16 mouse cellular contexts compared by ENCODE assay signal in genomic region chr16:85086303-85086702, GRCm38 (mm10).
A peak's percentile ranks its signal among the peaks of the same experiment; 100 is the strongest.
DNase-seq lines count a peak whose midpoint lies in the region; ATAC-seq and TF ChIP-seq lines count a peak whose summit lies in the region.
"Had no signal": no experiment of that assay in that cellular context is flagged by ENCODE, and none has a peak within 500 bp of the region (broad histone marks: within the 10 kb centered on the region; RNA-seq: fewer than 3 reads in every experiment).

No protein-coding gene starts in this region.

- no peak overlapping the region for H3K9ac ChIP-seq in hindbrain, embryonic 15.5 days
- H3K9ac ChIP-seq in midbrain, embryonic 12.5 days (replicated peaks) = no peak overlapping the region
- H3K9ac ChIP-seq in midbrain, embryonic 14.5 days (replicated peaks; ENCODE audit: low read length) = no peak overlapping the region
- no peak overlapping the region; the same call in 1 of the 2 replicates for H3K9ac ChIP-seq in intestine, postnatal 0 days (ENCODE audit: low read depth, low read length)
- H3K9ac ChIP-seq: embryonic facial prominence, embryonic 15.5 days had no signal

- H3K9me3 ChIP-seq in hindbrain, embryonic 15.5 days = no peaks in the 10 kb centered on the region
- H3K9me3 ChIP-seq in hindbrain, embryonic 10.5 days = no peaks in the 10 kb centered on the region
- H3K9me3 ChIP-seq in midbrain, embryonic 12.5 days = no peaks in the 10 kb centered on the region
- H3K9me3 ChIP-seq in midbrain, embryonic 14.5 days (ENCODE audit: control insufficient read depth, low read length) = no peaks in the 10 kb centered on the region
- H3K9me3 ChIP-seq in intestine, postnatal 0 days (ENCODE audit: control insufficient read depth) = no peaks in the 10 kb centered on the region
- H3K9me3 ChIP-seq: embryonic facial prominence, embryonic 15.5 days; forebrain, embryonic 10.5 days had no signal

- H3K36me3 ChIP-seq in hindbrain, embryonic 15.5 days = 0 out of 2 replicates have a peak, but pooled peaks cover 6% of the 10 kb centered on the region
- peaks cover 26% of the 10 kb centered on the region for H3K36me3 ChIP-seq in hindbrain, embryonic 10.5 days
- peaks cover 13% of the 10 kb centered on the region for H3K36me3 ChIP-seq in midbrain, embryonic 12.5 days
- peaks cover 5% of the 10 kb centered on the region; the same call in 1 of the 2 replicates for H3K36me3 ChIP-seq in midbrain, embryonic 14.5 days (ENCODE audit: control insufficient read depth, insufficient read depth, low read length)
- peaks cover 8% of the 10 kb centered on the region for H3K36me3 ChIP-seq in intestine, postnatal 0 days (ENCODE audit: control insufficient read depth, insufficient read depth)

- H3K27me3 ChIP-seq in hindbrain, embryonic 15.5 days = no peaks in the 10 kb centered on the region
- no peaks in the 10 kb centered on the region for H3K27me3 ChIP-seq in hindbrain, embryonic 10.5 days (ENCODE audit: insufficient read depth, poor library complexity, severe bottlenecking)
- no peaks in the 10 kb centered on the region for H3K27me3 ChIP-seq in midbrain, embryonic 12.5 days
- no peaks in the 10 kb centered on the region for H3K27me3 ChIP-seq in midbrain, embryonic 14.5 days (ENCODE audit: control insufficient read depth, insufficient read depth, low read length)
- no peaks in the 10 kb centered on the region for H3K27me3 ChIP-seq in intestine, postnatal 0 days (replicated peaks; ENCODE audit: control insufficient read depth, insufficient read depth, low read length)
- H3K27me3 ChIP-seq: embryonic facial prominence, embryonic 15.5 days; Patski had no signal

- WGBS in hindbrain, embryonic 15.5 days = 82% methylated on average over 14 of the region's 14 CpGs
- 86% methylated on average over 14 of the region's 14 CpGs for WGBS in hindbrain, embryonic 10.5 days
- 88% methylated on average over 14 of the region's 14 CpGs for WGBS in midbrain, embryonic 12.5 days
- 86% methylated on average over 14 of the region's 14 CpGs for WGBS in midbrain, embryonic 14.5 days
- WGBS in intestine, postnatal 0 days = 87% methylated on average over 14 of the region's 14 CpGs

- H3K27ac ChIP-seq in hindbrain, embryonic 15.5 days (replicated peaks) = 0 out of 2 replicates have a peak overlapping the region, but pooled peaks have one; percentile 31
- H3K27ac ChIP-seq in hindbrain, embryonic 10.5 days = no peak overlapping the region
- H3K27ac ChIP-seq in midbrain, embryonic 12.5 days (replicated peaks) = no peak overlapping the region
- no peak overlapping the region for H3K27ac ChIP-seq in midbrain, embryonic 14.5 days (replicated peaks; ENCODE audit: low read depth, low read length)
- H3K27ac ChIP-seq in brown adipose tissue, adult 24 weeks (replicated peaks; ENCODE audit: low read depth, low read length) = 0 out of 2 replicates have a peak overlapping the region, but pooled peaks have one; percentile 19
- no peak overlapping the region for H3K27ac ChIP-seq in intestine, postnatal 0 days (ENCODE audit: low read depth, low read length)
- H3K27ac ChIP-seq: embryonic facial prominence, embryonic 15.5 days; forebrain, embryonic 10.5 days; kidney, postnatal 0 days; stomach, postnatal 0 days had no signal

- DNase-seq in cerebellum, postnatal 10 days = peak; percentile 38 to 45
- no peak for DNase-seq in cerebellum, adult 9-10 months
- DNase-seq in hindbrain, embryonic 10.5 days (ENCODE audit: low spot score) = no peak
- no peak for DNase-seq in midbrain, embryonic 14.5 days
- DNase-seq: heart, postnatal 4 days; thymus, postnatal 14 days had no signal

- no peak for TF ChIP-seq CTCF in intestine, postnatal 0 days (IDR thresholded peaks at IDR 0.05; ENCODE audit: low read depth)

- H3K4me1 ChIP-seq in hindbrain, embryonic 15.5 days (replicated peaks) = peaks cover 51% of the 10 kb centered on the region
- peaks cover 27% of the 10 kb centered on the region for H3K4me1 ChIP-seq in hindbrain, embryonic 10.5 days (replicated peaks)
- peaks cover 44% of the 10 kb centered on the region for H3K4me1 ChIP-seq in midbrain, embryonic 12.5 days
- peaks cover 8% of the 10 kb centered on the region for H3K4me1 ChIP-seq in midbrain, embryonic 14.5 days (ENCODE audit: control insufficient read depth, insufficient read depth, low read length)
- no peaks in the 10 kb centered on the region for H3K4me1 ChIP-seq in brown adipose tissue, adult 24 weeks (ENCODE audit: control insufficient read depth, insufficient read depth, insufficient read length, low read length)
- H3K4me1 ChIP-seq in intestine, postnatal 0 days (replicated peaks; ENCODE audit: control insufficient read depth, insufficient read depth, low read length) = no peaks in the 10 kb centered on the region; the same call in 1 of the 2 replicates

- no peak for ATAC-seq in hindbrain, embryonic 15.5 days (ENCODE audit: low FRiP score, low read depth)
- 0 out of 2 replicates have a peak, but pooled peaks have one; percentile 10 for ATAC-seq in midbrain, embryonic 12.5 days (ENCODE audit: low FRiP score, low read depth)
- ATAC-seq in midbrain, embryonic 14.5 days (ENCODE audit: low FRiP score, low TSS enrichment) = no peak
- no peak for ATAC-seq in intestine, postnatal 0 days
- ATAC-seq: Patski had no signal

- no peak overlapping the region for H3K4me2 ChIP-seq in hindbrain, embryonic 15.5 days
- H3K4me2 ChIP-seq in midbrain, embryonic 12.5 days (replicated peaks) = no peak overlapping the region
- H3K4me2 ChIP-seq in midbrain, embryonic 14.5 days (ENCODE audit: low read length) = no peak overlapping the region
- no peak overlapping the region for H3K4me2 ChIP-seq in intestine, postnatal 0 days (replicated peaks; ENCODE audit: low read depth)
- H3K4me2 ChIP-seq: embryonic facial prominence, embryonic 15.5 days had no signal

- H3K4me3 ChIP-seq in hindbrain, embryonic 15.5 days = no peak overlapping the region
- H3K4me3 ChIP-seq in hindbrain, embryonic 10.5 days = no peak overlapping the region
- no peak overlapping the region for H3K4me3 ChIP-seq in midbrain, embryonic 12.5 days
- no peak overlapping the region for H3K4me3 ChIP-seq in midbrain, embryonic 14.5 days (replicated peaks; ENCODE audit: low read depth, low read length)
- H3K4me3 ChIP-seq in brown adipose tissue, adult 24 weeks (ENCODE audit: insufficient read depth, low read depth, low read length) = no peak overlapping the region
- H3K4me3 ChIP-seq in intestine, postnatal 0 days (ENCODE audit: low read depth, low read length) = no peak overlapping the region
- H3K4me3 ChIP-seq: embryonic facial prominence, embryonic 15.5 days; forebrain, embryonic 10.5 days; myocyte had no signal

Comparison
In these comparisons a context has a peak if more than half of its experiments do, and no peak if none do; other contexts are left out.
1. DNase-seq: peak in cerebellum, postnatal 10 days (2 of 2); none in cerebellum, adult 9-10 months (single experiment), hindbrain, embryonic 10.5 days (single experiment) and midbrain, embryonic 14.5 days (single experiment).
2. H3K27ac ChIP-seq: peak in hindbrain, embryonic 15.5 days (single experiment) and brown adipose tissue, adult 24 weeks (single experiment); none in hindbrain, embryonic 10.5 days (single experiment), midbrain, embryonic 12.5 days (single experiment), midbrain, embryonic 14.5 days (single experiment) and intestine, postnatal 0 days (single experiment).